Mouse (Mus musculus) megakaryocyte, embryonic 14.5 days (primary cell): ENCODE measurements at regions not wholly inside any gene's neighbourhood (a gene's known extent, or its start where the extent isn't known, plus 50 kb on each side); places are given as distances from the start of the nearest gene placed in this dataset.

Source experiments
- FLI1 ChIP-seq: IDR thresholded peaks from 2 replicates; pipeline ENCODE4 v1.6.1; 2012; ENCODE audit warnings: low read length, inconsistent platforms, mixed read lengths
- GATA1 ChIP-seq: IDR thresholded peaks from 3 replicates; pipeline ENCODE4 v1.6.1; 2012; ENCODE audit warnings: mixed read lengths, low read length, inconsistent platforms, borderline replicate concordance

DNA sequence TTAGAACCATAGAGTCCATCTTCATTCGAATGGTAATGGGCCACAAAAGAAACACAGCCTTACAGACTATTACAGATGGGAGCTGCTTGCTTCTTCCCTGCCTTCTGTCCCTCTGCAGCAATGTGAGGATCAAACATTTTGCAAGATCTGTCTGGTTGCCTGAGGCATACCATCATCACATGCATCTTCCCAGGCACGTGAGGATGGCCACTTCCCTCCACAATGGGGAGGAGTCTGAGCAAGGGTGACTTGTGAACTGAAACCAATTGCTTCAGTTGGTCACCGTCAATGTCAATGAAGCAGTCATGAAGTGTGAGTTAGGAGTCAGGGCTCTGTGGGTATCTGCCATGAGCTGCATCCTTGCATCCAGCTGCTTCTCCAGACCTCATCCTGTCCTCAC is 123.5 kb downstream of the Gm826 start:
- TF ChIP-seq GATA1 = no peak
- no peak for TF ChIP-seq FLI1
